Mouse (Mus musculus) retina, postnatal 7 days (tissue): Measurements from ENCODE around the gene Akap13.

Source experiments
- DNase-seq: peaks from one replicate; pipeline ENCODE4 v3.0.0-alpha.2; 2012; ENCODE audit warnings: low read depth, low spot score

Gene Akap13

DNA sequence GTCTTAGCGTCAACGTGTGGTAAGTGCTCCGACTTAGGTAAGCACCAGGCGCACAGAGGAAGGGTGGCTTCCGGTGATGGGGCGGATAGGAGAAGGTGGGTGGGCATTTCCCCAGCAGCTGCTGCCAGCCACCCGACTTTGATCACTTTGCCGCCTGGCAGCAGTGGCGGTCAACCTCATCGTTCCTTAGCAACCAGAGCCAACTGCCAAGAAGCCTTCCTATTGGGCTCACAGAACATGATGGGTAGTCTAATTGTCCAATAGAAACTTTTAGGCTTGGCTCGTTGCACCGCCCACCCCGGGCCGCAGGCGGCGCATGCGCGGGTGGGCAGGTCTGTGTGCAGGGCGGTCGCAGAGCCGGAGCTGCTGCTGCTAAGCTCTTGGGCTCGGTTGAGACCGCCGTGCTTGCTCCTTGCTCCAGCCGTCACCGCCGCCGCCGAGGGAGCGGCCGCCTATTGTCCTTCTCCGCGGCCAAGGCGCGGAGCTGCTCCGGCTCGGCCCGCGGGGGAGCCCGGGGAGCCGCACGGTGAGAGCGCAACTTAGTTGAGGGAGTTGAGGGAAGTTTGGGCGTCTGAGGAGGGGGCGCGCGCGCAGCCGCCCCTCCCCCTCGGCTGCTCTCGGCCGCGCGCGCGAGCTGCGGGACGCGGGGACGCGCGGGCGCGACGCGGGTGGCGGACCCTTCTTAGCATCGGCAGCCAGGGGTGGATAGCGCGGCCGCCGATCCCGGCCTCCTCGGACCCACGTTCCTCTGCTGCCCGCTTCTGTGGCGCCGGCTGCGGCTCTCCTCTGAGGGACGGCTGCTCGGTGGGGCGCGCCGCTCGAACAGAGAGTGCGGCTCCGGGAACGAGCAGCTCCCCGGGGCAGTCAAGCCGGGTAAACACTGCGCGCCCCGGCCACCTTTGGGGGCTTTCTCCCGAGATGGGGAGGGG, at the start of gene Akap13:
Gene Akap13 (plus strand): TSS at position 312 of the 929 bp plus-strand sequence.
- DNase-seq, result peak; percentile 97

DNA sequence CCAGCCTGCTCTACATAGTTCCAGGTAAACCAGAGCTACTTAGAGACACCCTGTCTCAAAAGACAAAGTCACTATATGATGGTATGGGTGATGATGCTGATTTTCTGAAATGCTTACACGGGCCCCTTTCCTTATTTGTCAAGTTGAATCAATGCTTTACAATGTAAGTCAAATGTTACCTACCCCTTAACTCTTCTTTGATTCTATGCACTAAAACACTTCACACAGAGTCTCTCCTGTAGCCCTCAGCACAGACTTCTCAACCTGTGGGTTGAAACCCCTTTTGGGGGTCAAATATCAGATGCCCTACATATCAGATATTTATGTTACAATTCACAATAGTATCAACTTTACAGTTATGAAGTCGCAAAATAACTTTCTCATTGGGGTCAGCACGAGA, 44.7 kb upstream of the Akap13 start:
- no peak for DNase-seq

DNA sequence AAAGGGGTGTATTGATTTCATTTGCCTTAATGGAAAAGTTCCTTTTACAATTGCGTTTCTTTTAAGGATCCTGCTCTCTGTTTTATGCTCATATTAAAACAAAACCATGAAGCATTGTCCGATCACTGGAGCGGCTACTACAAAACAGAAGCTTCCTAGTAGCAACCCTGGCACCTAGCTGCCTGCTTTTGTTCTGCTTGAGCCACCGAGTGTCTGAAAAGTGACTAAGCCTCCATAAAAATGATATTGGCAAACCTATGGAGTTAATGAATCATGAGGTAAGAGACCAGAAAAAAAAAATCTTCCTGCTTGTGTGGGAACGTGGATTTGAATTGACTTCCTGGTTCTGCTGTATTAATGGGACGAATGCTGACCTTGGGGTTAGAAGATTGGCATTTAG, 44.1 kb upstream of the Akap13 start:
- DNase-seq, result no peak

DNA sequence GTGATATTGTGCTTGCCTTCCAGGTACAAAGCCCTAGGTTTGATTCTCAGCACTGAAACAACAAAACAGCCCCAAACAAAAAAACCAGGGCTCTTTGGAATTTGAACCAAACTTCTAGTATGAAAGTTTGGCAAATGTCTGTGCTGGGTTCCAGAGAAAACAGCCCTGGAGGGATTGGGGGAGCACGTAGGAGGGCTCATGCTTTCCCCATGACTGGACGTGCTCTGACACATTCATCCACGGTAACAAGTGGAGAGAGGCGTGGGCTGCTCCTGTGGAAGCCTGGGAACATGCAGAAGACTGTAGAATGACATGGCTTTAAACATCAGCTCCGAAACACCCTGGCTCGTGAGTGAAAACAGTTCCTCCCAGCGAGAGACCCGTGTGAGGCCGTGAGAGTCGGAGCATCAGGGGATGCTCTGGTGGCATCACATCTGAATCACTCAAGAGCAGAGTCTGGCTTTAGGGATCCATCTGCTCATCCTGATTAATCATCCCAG, 43.3 kb upstream of the Akap13 start:
- no peak for DNase-seq

DNA sequence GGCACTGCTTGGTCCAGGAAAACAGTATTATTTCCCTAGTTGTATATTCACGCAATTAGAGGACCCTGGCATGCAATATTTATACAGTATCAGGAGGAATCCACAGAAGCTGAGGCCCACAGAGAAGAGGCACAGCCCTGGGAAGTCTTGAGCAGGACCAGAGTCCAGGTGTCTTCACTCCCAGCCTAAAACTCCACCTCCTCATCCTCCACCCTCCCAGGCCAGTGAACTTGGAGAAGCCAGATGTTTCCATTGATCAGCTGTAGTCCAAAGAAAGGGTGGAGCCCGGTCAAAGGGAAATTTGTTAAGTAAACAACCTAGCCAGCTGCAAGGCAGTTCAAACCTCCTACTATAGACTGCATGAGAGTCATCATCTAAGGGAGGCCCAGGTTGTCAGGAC, 42.8 kb upstream of the Akap13 start:
- no peak for DNase-seq

DNA sequence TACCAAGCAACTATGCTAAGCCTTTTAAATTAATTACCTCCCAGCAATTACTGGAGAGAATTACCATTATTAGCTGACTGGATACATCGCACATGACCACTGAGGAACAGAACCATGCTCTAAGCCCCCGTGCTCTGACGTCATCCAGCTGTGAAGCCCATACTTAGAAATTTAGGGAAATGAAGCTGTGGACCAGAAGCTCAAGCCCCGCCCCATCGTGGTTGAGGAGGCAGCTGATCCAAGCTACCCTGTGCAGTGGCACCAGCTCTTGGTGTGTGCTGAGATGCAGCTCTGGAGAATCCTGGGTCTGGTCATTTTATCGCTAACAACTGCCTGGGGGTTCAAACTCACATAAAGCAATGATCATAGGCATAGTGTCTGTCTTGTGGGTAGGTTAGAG, 41.4 kb upstream of the Akap13 start:
- DNase-seq, result no peak

DNA sequence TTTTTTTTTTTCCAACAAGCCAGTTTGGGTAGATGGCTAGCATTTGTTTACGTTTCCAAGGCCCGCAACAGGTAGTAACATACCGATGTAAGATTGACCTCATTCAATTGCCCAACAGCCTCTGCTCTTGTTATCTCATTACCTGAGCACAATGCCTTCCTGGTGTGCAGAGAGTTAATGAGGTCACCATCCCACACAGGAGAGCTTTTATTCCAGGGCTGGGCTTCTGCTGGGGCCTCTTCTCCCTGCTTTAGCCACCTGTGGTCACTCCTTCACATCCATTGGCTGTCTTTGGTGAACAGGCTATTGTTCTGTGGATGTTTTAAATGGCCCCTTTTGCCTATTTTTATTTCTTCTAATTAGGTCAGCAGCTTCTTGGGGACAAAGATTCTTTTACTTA, 41.0 kb upstream of the Akap13 start:
- DNase-seq, result no peak

DNA sequence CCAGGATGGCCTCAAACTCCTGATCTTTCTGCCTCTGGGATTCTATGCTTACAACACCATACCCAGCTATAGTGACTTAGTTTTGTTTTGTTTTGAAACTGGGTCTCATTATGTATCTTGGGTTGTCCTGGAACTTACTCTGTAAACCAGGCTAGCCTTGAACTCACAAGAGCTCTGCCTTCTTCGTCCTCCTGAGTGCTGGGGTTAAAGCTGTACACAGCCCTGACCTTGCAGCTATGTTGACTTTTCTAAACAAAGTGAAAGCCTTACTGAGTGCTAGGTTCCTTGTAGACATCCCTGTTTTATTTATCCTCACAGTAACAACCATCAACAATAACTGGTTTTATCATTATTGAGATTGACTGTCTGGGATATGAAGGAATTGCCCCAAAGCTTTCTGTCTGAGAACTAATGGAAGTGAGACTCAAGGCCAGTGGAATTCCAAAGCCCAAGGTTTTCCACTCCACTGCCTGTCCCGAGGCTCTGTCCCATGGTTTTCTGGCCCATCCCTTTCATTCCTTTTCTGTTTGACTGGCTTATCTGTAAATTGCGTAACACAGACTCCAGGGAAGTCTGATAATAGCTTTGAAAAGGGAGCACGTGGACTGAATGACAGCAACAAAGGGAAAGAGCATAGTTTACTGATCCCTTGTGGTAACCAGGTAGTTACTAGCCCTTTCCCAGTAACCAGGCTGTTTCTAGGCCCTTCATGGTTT, 40.0 kb upstream of the Akap13 start:
- no peak for DNase-seq

DNA sequence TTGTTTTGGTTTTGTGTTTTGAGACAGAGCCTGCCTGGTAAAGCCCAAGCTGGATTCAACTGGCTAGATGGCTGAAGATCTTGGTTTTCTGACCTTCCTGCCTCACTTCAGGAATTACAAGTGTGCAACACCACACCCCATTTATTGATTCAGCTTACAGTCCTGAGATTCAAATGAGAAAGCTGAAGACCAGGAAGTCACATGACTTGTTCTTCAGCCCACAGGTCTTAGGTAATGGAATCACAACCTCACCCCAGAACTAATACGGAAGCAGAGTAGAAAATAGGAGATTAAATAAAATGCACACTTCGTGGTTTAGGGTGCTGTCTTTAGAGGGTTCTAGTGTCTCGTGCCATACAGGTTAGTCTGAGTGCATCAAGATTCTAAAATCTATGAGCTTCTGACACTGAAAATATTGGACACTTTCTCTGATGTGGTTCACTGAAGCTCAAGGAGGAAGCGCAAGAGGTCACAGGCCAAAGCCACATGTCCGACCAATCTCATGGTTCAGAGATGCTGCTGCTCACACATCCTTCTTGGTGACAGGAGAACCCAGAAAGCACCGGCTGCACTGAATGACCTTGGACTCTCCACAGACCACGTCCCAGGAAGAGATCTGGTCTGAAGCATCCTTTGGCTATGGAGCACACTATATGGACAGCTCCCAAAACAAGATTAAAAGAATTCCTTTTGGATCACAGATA, 39.3 kb upstream of the Akap13 start:
- DNase-seq, result no peak

DNA sequence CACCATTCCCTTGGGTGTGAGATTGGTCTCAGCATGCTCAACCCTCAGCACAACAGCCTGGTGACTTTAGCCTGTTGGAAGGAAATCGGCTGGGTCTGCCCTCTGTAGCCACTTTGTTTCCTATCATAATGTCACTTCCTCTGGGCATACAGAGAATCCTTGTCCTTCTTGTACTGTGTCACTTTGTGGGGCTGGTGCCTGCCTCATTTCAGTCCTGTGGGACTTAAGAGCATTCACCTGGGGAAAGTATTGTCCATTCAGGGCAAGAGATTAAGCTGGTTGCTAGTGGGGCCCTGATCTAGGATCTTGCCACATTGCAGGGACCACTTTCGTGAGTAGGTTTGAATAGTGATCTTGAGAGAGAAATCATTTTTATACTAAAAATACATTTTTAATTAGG, 34.4 kb upstream of the Akap13 start:
- DNase-seq, result no peak

DNA sequence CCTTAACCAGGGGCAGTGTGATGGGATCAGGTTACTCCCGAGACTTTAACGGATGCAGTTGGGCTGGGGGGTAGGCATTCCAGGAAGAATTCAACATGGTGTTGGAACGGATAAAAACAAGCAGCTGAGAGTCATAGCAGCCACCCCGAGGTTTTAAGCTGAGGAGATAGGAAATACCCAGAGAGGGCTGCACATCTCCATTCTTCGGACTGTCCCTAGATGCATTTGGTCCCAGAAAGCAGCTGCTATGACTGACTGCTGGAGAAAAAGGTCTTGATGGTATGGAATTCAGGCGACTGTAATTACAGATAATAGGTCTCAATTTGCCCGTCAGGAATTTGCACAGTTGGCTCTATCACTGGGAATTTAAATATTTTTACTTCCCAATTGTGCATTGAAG, 31.2 kb upstream of the Akap13 start:
- no peak for DNase-seq

DNA sequence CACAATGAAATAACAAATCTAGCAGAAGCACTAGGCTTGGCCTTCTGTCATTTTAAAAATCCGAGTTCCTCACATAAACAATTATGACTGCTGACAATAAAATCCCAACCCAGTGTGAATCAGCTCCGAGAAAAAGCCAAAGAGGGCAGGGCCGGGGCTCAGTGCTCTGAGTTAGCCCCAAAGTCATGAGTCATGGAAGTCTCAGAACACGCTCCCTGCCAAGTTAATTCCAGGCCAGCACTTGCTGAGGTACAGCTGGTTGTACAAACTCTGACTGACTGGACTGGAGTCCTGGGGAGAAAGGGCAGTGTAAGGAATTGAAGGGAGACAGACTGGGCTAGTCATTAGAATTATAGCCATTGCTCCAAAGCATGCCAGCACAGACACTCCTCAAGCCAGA, 28.0 kb upstream of the Akap13 start:
- DNase-seq, result no peak

DNA sequence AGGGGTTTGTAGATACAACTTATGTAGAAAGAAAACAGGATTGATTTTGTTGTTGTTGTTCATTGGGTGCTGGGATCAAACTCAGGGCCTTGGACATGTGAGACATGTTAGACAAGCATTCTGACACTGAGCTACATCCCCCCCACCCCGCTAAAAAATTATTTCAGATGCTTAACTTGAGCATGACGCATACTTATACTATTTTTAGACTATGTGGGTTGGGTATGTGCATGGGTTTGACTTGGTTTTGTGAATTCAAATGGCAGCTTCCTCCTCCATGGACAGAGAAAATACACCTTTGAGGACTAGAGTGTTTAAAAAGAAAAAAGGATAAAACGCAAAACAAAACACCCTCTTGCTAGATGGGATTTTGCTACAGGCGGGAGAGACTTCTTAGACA, 26.4 kb upstream of the Akap13 start:
- no peak for DNase-seq

DNA sequence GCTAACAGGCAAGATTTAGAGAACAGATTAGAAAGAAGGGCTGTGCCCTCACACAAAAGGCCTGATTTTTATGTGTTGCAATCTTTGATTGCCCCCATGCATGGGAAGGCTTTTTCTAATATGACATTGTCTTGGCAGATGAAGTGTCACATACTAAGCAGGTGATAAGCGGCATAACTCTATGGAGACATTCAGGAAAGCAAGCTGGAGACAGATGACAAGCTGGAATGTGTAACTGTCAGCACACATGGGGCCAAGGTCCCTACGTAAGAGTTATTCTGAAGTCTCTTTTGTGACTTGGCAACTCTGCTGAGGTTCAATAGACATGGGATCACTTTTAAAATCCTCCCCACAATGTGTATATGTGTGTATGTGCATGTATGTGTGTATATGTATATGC, 24.8 kb upstream of the Akap13 start:
- no peak for DNase-seq

DNA sequence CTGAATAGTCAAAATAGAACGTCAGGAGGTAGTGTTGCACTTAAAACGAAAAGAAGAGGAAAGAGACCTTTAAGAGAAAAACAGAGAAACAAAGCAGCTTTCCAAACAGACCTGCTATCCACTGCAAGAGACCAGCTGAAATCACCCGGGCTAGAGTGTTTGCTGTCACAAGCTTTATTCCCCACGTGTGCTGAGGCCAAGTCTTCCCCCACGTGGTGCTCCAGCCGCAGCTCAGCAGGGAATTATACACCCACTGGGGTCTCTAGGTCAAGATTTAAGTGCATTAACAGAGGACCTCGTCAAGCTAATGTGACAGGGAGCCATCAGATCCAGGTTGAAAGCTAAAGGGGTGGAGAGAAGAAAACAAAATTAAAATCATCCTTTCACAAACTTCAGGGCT, 24.3 kb upstream of the Akap13 start:
- peak; percentile 11 for DNase-seq

DNA sequence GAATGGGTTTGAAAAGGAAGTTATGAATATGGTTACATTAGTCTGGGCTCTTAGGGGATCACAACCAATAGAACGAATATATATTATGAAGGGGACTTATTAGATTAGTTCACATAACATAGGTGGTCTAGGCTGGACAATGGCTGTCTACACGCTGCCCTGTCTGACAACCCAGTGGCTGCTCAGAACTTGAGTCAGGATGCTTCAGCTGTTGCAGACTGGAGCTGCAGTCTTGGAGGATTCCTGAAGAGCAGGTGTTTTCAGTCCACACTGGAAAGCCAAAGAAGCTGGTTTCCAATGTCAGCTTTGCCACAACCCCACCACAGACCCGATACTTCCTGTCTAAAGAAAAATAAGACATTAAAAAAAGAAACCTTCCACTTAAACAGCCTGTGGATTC, 23.3 kb upstream of the Akap13 start:
- no peak for DNase-seq

DNA sequence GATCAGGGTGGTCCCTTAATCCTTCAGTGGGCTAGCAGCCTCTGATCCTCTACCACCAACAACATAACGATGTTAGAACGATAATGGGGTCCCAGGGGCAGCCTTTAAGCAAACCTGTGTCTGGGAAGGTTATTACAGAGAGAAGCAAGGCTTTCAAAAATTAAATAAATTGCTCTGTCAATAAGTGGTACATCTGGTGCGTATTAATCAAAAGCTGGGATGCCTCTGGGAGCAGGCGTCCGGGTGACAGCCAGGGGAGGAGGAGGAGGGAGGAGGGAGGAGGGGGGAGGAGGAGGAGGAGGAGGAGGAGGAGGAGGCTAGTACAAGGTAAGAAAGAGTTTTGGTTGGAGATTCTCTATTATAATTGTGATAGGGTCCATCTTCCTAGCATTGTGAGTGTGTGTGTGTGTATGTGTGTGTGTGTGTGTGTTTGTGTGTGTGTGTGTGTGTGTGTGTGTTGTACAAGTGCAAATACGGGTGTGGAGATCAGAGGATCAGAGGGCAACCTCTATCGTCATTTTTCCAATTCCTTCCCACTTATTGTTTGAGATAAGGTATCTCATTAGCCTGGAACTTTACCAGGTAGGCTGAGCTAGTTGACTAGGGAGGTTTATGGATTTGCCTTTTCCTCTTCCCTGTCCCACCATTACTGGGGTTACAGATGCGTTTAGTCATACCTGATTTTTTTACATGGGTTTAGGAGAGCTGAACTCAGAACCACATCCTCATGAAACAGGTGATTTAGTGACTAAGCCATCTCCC, 18.7 kb upstream of the Akap13 start:
- no peak for DNase-seq

DNA sequence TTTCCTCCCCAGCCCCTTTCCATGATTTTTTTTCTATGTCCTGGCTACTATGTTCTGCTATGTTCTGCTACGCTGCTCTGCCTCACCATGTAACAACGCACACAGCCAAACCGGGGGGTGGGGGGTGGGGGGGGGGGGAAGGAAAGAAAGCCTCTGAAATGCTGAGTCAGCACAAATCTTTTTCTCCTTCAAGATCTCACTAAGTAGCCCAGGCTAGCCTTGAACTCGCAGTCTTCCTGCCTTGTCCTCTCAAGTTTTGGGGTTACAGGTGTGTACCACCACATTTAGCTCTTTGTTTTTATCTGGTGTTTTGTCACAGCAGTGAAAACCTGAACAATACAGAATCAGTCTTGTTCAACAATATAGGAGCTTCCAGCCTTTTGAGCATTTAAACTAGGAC, 15.8 kb upstream of the Akap13 start:
- DNase-seq, result no peak

DNA sequence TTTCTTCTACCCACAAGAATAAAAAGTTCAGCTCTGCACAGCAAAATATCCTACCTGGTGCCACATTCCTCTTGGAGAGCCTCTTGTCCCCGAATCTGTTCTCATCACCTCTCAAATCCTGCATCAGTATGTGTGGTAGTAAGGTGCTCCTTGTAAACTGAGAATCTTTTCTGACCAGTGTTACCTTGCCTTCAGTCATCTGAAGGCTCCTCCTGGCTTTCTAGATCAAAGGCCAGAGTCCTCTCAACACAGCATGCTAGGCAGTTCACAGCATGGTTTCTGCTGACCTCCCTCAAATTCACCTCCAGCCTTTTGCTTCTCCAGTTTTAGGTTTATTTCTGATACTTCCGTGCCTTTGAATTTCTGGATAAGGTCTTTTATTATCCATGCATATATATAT, 15.1 kb upstream of the Akap13 start:
- DNase-seq, result no peak

DNA sequence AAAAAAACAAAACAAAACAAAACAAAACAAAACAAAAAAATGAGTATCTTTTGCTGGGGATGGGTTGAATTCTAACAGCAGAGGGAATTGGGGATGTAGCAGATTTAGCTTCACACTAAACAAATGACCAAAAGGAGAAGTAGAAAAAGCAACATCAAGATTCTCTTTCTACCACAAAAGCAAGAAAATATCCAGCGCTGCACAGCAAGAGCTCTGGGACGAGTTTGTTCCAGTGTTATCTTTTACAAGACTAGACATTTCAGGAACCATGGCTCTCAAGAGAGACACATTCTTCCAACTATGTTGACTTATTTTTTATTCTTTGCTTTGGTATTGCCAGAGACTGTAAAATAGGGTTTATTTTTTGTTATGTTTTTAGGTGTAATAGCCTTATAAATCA, 13.4 kb upstream of the Akap13 start:
- no peak for DNase-seq

DNA sequence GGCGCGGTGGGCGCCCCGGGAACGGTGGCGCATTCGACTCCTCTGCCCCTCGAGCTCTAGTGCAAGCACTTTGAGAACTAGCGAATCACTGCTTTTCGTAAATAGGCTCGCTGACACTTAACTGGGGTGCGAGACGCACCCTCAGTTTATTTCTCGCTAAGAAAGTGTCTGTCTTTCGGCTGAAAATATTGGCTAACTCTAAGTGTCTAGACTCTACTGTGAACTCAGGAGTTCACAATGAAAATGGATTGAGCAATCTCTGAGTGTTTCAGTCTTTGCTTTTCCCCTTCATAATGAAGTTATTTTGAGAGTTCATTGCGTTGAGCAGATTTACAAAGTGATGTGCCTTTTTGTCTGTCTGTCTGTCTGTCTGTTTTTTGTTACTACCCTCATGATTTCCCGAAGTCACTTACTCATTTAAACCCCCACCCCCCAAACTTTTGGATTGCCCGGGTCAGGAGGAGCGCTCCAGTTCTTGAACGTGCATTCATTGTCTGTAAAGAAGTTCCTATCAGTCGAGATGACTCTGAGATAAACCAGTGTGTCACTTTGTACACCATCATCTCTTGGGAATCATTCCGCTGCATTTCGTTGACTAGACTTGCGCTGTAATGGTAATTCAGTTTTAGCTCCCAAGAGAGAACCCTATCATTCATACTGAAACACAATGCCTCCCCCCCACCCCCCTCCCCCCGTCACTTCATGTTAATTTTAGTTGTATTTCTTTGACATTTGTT, 986 bp downstream of the Akap13 start:
- no peak for DNase-seq
